Mouse (Mus musculus): ENCODE measurements at regions not wholly inside any gene's neighbourhood (a gene's known extent, or its start where the extent isn't known, plus 50 kb on each side); places are given as distances from the start of the nearest gene placed in this dataset.

DNA sequence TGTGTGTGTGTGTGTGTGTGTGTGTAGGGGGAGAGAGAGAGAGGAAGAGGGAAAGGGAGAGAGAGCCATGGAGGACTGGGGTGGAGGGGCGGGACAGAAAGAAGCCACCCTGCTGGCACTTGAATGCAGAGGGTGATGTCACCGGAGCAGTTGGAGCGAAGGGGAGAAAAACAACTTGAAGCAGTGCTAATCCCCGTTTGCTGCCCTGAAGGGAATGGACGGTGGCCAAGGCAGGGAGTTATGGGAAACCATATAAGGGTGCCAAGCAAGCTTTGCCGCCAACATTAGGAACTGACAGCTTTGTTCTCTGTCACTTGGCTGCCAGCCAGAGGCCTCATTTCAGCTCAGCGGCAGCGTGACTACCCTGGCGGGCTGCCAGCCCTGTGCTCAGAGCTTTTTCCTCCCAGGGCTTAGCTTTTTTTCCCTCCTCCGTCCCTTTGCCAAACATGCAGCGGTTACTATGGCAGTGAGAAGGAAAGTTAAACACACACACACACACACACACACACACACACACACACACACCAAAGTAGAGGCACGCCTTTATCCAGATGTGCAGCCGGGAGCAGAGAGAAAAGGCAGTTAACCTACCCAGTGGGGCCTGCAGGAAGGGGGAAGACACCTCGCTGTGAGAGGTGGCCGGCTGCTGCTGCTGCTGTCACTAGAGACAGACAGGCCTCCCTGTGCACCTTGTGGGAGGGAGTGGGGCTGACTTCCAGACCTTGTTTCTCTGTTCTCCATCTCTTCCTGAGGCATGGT lies 72.7 kb upstream of the Irf2bp2 start:
- Histone ChIP-seq H3K4me1 (ENCODE audit: control insufficient read depth, insufficient read depth, low read length) (no peaks in the 10 kb centered on the region), H3K9me3 (replicated peaks; ENCODE audit: control insufficient read depth, insufficient read depth, low read length, poor library complexity, severe bottlenecking) (no peaks in the 10 kb centered on the region), H3K36me3 (ENCODE audit: control insufficient read depth, insufficient read depth, low read length, poor library complexity, severe bottlenecking) (no peaks in the 10 kb centered on the region), H3K4me3 (ENCODE audit: low read depth, low read length) (peak overlapping the region; percentile 30), H3K9ac (ENCODE audit: low read depth, poor library complexity, severe bottlenecking) (0 out of 2 replicates have a peak overlapping the region, but pooled peaks have one; percentile 13), H3K27ac (ENCODE audit: insufficient read depth, low read length) (no peak overlapping the region), H3K27me3 (ENCODE audit: control insufficient read depth, insufficient read depth, low read length, poor library complexity, severe bottlenecking) (no peaks in the 10 kb centered on the region)
- TF ChIP-seq EP300 (IDR thresholded peaks at IDR 0.05; ENCODE audit: insufficient read depth, low read depth, low read length), result no peak
- no peak for TF ChIP-seq CTCF (IDR thresholded peaks at IDR 0.05; ENCODE audit: low read depth, low read length)
- TF ChIP-seq POLR2A (IDR thresholded peaks at IDR 0.05; ENCODE audit: insufficient read depth, low read length), result no peak

DNA sequence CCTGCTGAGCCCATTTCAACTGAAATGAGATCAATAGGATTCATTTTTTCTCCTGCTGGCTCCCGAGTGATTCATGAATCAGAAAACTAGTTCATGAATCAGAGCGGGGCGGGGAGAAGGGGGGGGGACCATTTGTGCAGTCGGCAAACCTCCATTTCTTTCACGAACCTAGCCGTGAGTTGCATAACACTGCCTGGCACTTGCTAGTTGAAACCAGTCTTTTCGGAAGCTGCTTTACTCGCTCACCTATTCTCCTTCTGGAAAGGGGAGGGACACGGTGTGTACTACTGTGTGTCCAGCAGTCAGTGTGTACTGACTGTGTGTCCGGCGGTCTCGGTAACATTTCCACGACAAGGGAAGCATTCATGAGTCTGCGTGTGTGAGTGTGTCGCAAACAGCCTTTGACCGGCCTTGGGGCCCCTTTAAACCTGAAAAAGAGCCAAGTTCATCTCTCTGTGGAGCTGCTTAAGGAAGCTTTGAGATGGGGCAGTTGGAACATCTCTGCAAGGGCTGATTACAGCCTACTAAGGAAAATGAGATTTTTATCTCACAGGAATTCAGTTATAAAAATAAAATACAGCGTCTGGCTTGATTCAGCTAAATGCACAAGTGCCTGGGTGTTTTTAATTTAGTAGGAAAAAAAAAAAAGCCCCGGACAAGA lies 71.9 kb upstream of the Irf2bp2 start:
- no peak overlapping the region for H3K4me3 ChIP-seq (ENCODE audit: low read depth, low read length)
- no peak overlapping the region for H3K27ac ChIP-seq (ENCODE audit: insufficient read depth, low read length)
- H3K9ac ChIP-seq (ENCODE audit: low read depth, poor library complexity, severe bottlenecking), result no peak overlapping the region
- no peaks in the 10 kb centered on the region for H3K36me3 ChIP-seq (ENCODE audit: control insufficient read depth, insufficient read depth, low read length, poor library complexity, severe bottlenecking)
- no peaks in the 10 kb centered on the region for H3K27me3 ChIP-seq (ENCODE audit: control insufficient read depth, insufficient read depth, low read length, poor library complexity, severe bottlenecking)
- H3K9me3 ChIP-seq (replicated peaks; ENCODE audit: control insufficient read depth, insufficient read depth, low read length, poor library complexity, severe bottlenecking), result no peaks in the 10 kb centered on the region
- TF ChIP-seq POLR2A (IDR thresholded peaks at IDR 0.05; ENCODE audit: insufficient read depth, low read length) (no peak), EP300 (IDR thresholded peaks at IDR 0.05; ENCODE audit: insufficient read depth, low read depth, low read length) (no peak), CTCF (IDR thresholded peaks at IDR 0.05; ENCODE audit: low read depth, low read length) (no peak)
- H3K4me1 ChIP-seq (ENCODE audit: control insufficient read depth, insufficient read depth, low read length), result no peaks in the 10 kb centered on the region

DNA sequence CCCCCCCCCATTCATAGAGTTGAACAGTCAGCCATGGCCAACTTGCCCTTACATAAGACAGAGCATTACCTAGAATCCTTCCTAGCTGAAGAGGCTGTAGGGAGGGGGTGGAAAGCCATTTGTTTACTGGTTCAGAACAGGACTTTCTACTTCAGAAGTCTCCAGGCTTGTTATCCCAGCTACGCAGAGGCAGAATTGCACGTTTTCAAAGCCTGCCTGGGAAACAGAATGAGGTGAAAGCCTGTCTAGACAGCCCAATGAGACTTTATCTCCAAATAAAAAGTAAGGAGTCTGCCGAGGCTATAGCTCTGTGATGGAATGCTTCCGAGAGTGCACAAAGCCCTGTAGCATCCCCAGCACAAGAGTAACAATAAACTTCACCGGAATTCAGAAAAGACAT lies 71.1 kb upstream of the Irf2bp2 start:
- TF ChIP-seq CTCF (IDR thresholded peaks at IDR 0.05; ENCODE audit: low read depth, low read length) (no peak), EP300 (IDR thresholded peaks at IDR 0.05; ENCODE audit: insufficient read depth, low read depth, low read length) (no peak), POLR2A (IDR thresholded peaks at IDR 0.05; ENCODE audit: insufficient read depth, low read length) (no peak)
- Histone ChIP-seq H3K9ac (ENCODE audit: low read depth, poor library complexity, severe bottlenecking) (no peak overlapping the region), H3K27ac (ENCODE audit: insufficient read depth, low read length) (no peak overlapping the region), H3K27me3 (ENCODE audit: control insufficient read depth, insufficient read depth, low read length, poor library complexity, severe bottlenecking) (no peaks in the 10 kb centered on the region), H3K36me3 (ENCODE audit: control insufficient read depth, insufficient read depth, low read length, poor library complexity, severe bottlenecking) (no peaks in the 10 kb centered on the region), H3K9me3 (replicated peaks; ENCODE audit: control insufficient read depth, insufficient read depth, low read length, poor library complexity, severe bottlenecking) (no peaks in the 10 kb centered on the region), H3K4me1 (ENCODE audit: control insufficient read depth, insufficient read depth, low read length) (no peaks in the 10 kb centered on the region), H3K4me3 (ENCODE audit: low read depth, low read length) (no peak overlapping the region)

DNA sequence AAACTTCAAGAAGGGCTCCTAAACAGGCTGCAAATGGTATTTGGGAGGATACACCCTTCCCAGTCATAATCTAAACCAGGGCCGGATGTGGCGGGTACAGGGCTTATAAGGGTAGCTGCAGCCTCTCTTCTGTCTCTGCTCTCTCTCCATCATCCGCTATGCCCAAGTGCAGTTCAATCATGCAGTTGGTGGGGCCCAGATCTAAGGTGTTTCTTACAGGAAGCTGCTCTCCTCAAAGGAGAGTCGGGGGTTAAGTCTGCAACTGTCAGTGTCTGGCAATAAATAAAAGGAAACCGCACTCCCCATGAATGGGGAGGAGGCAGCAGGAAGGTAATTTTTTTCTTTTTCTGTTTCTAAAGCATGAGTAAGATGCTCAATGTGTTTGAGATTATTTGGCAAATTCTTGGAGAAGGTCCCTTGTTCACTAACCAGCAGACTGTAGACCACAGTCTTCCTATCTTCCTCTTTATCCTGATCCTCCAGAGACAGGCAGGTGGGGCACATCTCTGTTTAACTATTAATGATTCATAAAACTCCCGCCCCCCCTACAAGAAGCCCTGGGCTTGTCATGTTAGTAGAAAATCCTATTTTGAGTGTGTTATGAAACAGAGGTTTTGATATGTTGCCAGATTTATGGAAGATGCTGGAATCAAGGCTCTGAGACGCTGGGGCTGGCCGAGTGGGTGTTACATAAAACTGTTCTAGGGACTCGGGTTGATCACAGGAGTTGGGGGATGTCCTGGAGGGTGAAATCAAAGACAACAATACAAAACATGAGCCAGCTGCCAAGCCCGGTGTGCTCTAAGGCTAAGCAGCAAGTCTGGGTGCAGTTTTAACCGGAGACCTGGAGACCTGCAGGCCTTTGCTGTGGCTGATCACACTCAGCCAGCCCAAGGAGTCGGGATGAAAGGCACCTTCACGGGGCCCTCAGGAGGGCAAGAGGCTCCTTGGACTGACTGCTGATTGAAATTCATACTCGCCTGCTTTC lies 69.3 kb upstream of the Irf2bp2 start:
- H3K9me3 ChIP-seq (replicated peaks; ENCODE audit: control insufficient read depth, insufficient read depth, low read length, poor library complexity, severe bottlenecking), result no peaks in the 10 kb centered on the region
- TF ChIP-seq POLR2A (IDR thresholded peaks at IDR 0.05; ENCODE audit: insufficient read depth, low read length) (no peak), EP300 (IDR thresholded peaks at IDR 0.05; ENCODE audit: insufficient read depth, low read depth, low read length) (no peak), CTCF (IDR thresholded peaks at IDR 0.05; ENCODE audit: low read depth, low read length) (no peak)
- no peaks in the 10 kb centered on the region for H3K27me3 ChIP-seq (ENCODE audit: control insufficient read depth, insufficient read depth, low read length, poor library complexity, severe bottlenecking)
- no peaks in the 10 kb centered on the region for H3K4me1 ChIP-seq (ENCODE audit: control insufficient read depth, insufficient read depth, low read length)
- no peaks in the 10 kb centered on the region for H3K36me3 ChIP-seq (ENCODE audit: control insufficient read depth, insufficient read depth, low read length, poor library complexity, severe bottlenecking)
- no peak overlapping the region for H3K27ac ChIP-seq (ENCODE audit: insufficient read depth, low read length)
- H3K9ac ChIP-seq (ENCODE audit: low read depth, poor library complexity, severe bottlenecking), result no peak overlapping the region
- no peak overlapping the region for H3K4me3 ChIP-seq (ENCODE audit: low read depth, low read length)

DNA sequence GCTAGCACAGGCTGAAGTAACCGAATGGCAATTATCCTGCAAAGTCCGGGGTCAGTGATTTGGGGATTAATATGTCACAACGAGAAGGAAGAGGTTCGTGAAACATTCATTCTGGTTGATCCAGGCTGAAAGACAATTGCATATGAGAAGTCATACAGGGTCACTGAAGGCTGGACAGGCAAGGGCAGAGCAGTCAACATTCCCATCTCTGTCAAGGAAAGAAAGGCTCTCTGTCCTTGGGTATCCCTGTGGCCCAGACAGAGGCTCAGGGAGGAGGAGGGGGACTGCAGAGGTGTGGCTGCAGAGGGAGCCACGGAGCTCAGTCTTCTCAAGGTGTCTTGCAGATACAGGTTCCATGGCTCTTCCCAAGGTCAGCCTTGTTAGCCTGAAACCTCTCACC lies 68.4 kb upstream of the Irf2bp2 start:
- no peak overlapping the region for H3K4me3 ChIP-seq (ENCODE audit: low read depth, low read length)
- no peaks in the 10 kb centered on the region for H3K27me3 ChIP-seq (ENCODE audit: control insufficient read depth, insufficient read depth, low read length, poor library complexity, severe bottlenecking)
- H3K27ac ChIP-seq (ENCODE audit: insufficient read depth, low read length), result no peak overlapping the region
- no peaks in the 10 kb centered on the region for H3K9me3 ChIP-seq (replicated peaks; ENCODE audit: control insufficient read depth, insufficient read depth, low read length, poor library complexity, severe bottlenecking)
- no peak for TF ChIP-seq CTCF (IDR thresholded peaks at IDR 0.05; ENCODE audit: low read depth, low read length)
- no peak for TF ChIP-seq POLR2A (IDR thresholded peaks at IDR 0.05; ENCODE audit: insufficient read depth, low read length)
- no peak for TF ChIP-seq EP300 (IDR thresholded peaks at IDR 0.05; ENCODE audit: insufficient read depth, low read depth, low read length)
- H3K36me3 ChIP-seq (ENCODE audit: control insufficient read depth, insufficient read depth, low read length, poor library complexity, severe bottlenecking), result no peaks in the 10 kb centered on the region
- H3K9ac ChIP-seq (ENCODE audit: low read depth, poor library complexity, severe bottlenecking), result no peak overlapping the region
- no peaks in the 10 kb centered on the region for H3K4me1 ChIP-seq (ENCODE audit: control insufficient read depth, insufficient read depth, low read length)
